Mouse (Mus musculus) brain, adult 2 months (tissue): ENCODE results near the gene Tcf3.

Source experiments
- DNase-seq: peaks from one replicate; pipeline ENCODE4 v3.0.0; 2011; ENCODE audit warnings: low read depth, low spot score

Gene Tcf3

DNA sequence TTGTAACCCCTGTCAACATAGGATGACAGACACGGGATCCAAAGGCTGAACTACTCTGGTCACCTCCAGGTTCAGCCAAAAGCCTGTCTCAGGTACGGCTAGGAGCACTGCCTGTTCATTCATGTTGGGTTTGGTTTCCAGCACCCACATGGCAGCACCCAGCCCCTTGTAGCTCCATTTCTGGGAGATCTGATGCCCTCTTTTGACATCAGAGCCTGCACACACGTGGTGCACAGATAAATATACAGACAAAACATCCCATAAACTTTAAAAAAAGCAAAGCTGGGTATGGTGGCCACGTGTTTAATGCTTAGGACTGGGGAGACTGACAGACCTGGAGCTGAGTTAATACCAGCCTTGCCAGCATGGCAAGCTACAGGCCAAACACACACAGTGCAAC lies 25.5 kb downstream of the Tcf3 start:
- no peak for DNase-seq

DNA sequence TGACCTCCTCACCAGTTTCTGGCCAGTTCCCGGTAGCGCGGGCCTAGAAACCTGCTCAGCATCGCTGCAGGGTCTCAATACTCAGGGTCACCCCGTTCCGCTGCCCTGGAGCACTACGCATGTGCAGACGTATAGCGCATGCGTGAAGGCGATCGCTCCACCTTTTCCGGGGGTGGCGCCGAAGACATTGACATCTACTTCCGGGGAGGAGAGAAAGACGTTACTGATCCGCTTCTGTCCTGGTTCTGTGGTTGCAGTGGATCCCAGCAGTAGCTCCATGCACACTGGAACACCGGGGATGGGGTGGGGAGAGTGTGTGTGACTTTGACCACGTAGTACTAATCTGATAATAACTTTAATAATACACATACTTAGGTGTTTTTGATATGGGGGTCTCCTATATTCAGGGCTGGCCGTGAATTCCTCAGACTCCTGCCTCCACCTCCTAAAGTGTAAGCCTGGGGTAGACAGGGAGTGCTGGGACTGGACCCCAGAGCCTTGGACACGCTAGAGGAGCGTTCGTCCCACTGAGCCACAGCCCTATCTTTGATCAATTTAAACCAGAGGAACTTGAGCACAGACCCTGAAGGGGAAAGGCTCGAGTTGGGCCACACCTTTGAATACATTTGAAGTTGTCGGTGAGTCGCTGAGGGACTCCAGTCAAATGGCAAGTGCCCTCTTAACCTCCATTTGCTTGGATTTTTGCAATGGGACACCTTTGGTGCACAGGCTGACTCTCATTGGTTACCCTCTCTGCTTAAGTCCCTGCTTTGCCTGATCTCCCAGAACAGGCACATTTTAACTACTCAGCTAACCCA lies 26.6 kb downstream of the Tcf3 start, which contains the start of gene Uqcr11:
Gene Uqcr11, minus strand, starts transcription at position 147 of the 818 bp plus-strand sequence.
- DNase-seq = peak; percentile 97

DNA sequence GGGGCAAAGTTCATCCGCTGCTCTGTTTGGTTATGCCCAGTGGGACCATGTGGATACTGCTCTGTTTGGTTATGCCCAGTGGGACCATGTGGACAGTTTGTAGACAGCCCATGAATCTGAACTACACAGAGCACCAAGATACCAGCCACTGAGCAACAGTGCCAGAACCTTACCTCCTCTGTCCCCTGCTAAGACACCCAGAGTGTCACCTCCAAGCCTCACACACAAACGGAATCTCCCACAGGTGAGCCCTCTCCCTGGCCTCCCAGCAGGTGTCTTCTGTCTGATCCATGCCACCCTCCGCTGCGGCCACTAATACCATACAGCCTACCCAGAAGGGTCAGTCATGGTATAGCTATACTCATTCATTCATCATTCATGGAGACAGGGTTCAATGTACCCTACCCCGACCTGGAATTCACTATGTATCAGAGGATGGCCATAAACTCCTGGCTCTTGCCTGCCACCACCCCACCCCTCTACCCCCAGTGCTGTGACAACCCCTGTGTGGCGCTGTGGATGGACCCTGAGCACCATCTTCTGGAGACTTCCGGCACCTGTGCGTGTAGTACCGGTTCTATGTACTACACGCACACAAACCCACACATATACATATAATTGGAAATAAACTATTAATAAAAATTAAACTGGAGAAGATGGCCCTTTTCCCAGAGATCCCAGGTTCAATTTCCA lies 27.8 kb downstream of the Tcf3 start:
- peak; percentile 38 for DNase-seq

DNA sequence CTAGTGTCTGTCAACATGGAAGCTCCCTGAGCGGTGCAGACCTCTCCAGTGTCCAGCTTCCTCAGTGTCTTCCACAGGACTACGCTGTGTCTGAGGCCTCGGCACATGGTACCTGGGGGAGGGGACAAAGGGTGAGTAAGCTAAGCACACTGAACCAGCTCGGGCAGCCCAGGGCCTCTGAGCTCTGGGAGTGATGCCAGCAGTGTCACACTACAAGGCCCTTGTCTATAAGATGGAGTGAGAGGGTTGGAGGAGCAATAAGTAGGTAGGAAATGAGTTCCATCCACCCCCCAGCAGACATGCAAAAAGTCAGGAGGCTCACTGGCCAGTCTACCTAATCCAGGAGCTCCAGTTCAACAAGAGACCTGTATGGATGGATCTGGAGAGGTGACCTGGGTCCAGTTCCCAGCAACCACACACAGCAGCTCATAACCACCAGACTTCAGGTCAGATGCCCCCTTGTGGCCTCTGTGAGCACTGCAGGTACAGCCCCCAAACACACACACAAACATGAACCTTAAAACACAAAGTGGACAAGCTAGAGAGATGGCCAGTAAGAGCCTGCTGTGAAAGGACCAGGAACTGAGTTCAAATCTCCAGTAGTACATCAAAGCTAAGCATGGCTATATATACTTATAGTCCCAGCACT lies 30.3 kb downstream of the Tcf3 start:
- no peak for DNase-seq

DNA sequence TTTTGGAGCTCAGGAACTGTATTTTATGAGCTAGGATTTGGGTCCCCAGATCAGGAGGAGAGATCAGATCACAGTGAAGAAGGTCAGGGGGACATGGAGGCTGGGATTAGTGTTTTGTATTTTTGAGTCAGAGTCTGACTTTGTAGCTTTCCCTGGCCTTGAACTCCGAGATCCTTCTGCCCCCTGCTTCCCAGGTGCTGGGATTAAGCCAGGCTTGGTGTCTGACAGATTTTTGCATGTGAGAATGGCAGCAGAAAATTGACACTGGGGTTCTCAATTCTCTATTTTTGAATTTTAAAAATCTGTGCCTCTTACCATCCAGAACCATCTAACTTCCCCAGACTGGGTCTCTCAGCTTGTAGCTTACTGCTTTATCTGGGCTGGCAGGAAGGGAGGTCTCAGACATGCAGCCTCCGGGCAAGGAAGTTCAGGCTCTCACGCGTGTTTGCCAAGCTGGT lies 32.7 kb downstream of the Tcf3 start:
- DNase-seq = no peak

DNA sequence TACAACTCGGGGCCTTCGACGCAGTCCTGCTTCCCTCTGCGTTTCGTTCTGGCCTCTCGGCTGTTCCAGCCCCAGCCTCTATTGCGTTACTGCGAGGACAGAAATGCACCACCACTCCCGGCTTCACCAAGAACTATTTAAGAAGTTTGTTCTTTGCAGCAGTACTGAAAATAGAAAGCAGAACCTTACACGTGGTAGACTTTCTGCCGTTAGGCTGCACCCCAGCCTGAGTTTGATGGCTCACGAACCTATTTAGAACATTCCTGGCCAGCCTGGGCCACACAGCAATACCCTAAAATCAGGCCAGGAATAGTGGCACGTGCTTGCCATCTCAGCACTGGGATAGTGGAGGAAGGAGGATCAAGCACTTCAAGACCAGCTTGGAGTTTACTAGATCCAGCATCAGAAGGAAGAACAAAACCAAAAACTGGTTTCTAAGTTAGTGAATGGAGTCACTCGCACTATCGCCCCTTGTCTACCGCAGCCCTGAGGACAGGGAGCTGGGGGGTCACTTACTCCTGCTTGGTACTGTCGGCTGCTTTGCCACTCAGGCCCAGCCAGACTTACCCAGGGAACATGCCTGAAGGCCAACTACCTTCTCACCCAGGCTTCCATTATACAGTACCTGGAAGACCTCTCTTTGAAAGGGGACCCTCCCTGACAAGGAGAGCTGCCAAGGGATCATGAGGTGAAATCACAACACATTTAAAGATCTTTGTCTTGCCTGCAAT lies 33.3 kb downstream of the Tcf3 start:
- DNase-seq = peak; percentile 45

DNA sequence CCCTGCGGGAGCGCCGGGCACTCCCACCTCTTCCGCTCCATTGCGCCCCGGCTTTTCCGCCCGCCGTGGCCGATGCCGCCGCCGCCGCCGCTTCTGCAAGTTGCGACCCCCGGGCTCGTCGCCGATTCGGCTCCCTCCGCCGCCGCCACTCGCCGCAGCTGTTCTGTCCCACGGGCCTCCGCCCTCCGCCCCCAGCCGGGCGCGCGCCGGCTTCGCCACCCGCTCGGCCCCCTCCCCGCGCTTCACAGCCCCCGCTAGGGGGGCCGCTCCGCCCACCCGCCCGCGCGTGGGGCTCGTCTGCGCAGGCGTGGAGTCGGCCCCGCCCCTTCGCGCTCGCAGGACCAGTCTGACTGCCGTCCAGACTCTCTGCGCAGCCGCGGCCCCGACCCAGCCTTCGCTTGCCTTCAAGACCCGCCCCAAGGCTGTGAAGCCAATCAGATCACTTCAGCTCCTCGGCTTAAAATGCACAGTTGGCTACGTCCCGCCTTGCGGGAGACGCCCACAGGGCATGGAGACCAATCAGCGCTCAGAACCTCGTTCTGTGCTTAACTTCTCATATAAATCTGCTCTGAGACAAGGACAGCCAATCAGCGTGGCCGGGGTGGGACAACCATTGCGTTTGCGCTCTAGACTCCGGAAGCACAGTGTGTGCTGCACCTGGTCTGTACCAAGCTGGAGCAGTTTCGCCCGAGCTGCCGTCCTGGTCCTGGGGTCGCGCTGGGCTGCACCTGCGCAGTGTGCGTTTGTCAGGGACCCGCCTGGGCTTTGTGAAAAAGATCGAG lies 34.1 kb downstream of the Tcf3 start, which contains the start of gene Mbd3:
Gene Mbd3, minus strand, starts transcription at position 360 of the 782 bp plus-strand sequence.
- peak; percentile 100 for DNase-seq

DNA sequence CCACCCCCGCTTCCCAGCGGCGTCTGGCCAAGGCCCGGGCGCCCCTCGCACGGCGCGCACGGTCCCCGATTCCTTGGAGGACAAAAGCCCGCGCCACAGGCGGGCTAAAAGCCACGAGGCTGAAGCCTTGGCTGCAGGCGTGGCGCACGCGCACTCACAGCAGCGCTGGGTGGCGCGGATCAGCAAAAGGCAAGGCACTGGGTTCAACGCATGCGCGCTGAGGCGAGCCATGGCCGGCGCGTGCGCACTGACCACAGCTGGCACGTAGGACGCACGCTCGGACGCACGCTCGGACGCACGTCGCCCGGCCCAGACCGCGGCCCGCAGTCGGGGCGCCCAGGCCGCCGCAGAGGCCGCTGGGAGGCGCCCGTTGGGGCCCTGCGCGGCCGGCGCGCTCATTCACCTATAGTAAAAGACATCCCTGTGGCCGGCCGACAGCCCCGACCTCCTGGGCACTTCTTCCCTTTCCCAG lies 34.7 kb downstream of the Tcf3 start:
- DNase-seq = peak; percentile 100

DNA sequence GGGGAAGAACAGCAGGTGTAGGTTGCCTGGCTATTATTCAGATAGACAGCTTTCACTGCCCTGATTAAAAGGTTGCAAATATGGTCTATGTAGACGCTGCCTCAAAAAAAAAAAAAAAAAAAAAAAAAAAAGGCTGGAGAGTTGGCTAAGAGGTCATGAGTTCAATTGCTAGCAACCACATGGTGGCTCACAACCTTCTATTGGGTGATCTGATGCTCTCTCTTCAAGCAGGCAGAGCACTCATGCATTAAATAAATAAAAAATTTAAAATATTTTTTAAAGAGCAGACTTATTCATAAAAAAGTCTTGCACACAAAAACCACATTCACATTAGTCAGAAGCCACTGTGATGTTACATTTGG lies 35.3 kb downstream of the Tcf3 start:
- no peak for DNase-seq

DNA sequence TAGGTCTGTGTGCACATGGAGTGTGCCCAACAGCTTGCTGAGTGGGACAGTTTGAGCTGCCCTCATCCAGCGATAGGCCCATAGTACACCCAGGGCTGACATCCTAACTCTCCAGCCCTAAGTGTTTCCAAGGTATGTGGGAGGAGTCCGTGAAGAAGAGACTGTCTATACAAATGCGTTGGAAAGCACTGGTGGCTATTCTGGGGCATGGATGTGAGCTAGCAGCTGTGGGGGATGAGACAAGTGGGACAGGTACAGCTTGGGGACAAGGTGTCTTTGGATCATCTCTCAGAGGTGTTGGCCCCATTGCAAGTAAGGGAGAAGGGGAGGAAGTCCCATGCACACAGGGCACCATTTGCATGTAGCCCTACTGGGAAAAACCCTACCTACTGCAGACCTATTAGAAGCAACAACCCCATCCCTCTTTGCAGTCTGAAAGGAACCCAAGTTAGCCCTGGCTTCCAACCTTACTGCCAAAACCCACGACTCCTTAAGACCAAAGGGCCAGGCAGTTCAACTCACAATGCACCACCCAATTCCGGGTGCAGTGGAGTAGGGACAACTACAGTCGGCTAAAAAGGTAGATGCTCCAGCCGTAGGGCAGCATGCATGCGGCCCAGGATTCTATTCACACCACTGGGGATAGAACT lies 35.8 kb downstream of the Tcf3 start:
- no peak for DNase-seq

DNA sequence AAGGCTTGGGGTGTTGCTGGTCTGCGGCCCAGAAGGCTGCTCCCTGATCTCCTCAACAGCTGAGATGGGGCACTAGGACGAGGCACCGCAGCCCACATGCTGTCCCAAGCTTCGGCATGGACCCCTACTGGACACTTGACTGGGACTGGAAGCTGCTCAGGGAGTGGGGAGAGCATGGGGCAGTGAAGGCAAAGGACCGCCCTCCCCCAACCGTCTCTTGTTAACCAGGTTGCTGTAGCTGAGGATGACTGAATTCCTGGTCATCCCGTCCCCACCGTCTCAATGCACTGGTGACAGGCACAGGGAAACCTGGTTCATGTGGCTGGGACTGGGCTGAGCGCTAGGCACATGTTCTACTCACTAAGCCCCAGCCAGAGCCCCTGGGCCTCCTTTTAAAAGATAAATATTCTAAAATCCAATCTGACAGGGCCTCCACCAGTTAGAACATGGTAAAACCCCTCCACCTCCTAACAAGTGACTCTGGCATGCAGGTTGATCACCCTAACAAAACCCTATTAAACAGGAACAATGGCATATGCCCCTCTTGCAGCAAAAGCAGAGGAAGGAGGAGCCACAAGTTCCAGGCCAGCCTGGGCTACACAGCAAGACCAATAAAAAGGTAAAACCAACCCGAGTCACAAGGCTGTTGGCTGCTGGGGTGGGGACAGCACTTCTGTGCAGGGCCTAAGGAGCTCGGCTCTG lies 36.5 kb downstream of the Tcf3 start:
- no peak for DNase-seq

DNA sequence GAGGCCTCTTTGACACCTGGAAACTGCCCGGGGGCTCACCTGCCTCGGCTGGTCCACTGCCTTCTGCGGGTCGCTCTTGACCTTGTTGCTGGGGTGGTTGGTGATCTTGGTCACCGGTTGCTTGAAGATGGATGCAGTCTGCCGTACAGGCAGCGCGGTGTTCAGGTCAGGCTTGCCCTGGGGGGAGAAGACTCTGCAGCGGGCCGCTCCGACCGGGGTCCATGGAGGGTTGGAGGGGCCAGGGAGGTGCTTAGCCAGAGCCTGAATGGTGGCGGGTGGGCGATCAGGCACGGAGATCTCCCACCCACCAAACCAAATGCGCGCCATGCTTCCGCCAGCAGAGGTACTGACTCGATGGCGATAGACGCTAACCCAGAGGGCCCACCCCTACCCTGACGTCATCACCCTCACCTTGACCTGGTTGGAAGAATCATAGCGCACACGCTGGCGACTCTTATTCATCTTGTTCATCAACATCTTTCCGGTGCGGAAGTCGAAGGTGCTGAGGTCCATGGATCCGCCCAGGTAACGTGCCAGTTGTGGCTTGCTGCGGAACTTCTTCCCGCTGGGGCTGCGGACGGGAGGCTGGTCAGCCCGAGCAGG lies 38.3 kb downstream of the Tcf3 start:
- no peak for DNase-seq

DNA sequence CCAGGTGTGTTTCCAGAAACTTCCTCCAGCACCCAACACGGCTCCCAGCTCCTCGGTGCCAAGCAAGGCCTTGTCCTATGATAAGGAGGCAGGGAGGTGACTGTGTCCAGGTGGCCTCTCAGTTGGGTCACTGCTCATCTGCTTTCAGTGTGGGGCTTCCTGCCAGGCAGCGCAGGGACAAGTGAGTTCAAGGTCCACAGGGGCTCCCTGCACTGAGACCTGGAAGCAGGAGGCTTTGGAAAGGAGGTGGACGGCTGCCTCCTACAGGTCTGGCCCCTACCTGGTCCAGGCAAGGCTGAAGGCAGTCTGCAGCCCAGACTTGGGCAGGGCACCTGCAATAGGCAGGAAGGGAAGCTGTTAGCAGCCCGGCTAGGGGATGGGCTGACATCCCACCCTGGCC lies 40.8 kb downstream of the Tcf3 start:
- no peak for DNase-seq

DNA sequence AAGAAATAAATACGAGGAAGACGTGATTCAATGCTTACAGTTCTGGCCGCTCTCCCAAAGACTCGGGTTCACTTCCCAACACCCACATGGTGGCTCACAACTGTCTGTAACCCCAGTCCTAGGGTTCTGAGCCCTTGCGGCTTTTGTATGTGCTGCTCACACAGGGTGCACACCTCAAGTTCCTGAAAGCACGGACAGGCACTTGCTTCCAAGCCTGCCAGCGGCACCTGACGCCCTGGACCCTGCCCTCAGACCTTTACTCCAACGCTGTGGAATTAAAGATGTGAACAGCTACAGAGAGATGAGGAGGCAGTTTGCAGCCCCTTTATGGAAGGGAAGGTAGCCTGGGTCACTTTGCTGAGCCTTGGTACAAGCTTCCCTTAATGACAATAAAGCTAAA lies 42.8 kb downstream of the Tcf3 start:
- DNase-seq = no peak

DNA sequence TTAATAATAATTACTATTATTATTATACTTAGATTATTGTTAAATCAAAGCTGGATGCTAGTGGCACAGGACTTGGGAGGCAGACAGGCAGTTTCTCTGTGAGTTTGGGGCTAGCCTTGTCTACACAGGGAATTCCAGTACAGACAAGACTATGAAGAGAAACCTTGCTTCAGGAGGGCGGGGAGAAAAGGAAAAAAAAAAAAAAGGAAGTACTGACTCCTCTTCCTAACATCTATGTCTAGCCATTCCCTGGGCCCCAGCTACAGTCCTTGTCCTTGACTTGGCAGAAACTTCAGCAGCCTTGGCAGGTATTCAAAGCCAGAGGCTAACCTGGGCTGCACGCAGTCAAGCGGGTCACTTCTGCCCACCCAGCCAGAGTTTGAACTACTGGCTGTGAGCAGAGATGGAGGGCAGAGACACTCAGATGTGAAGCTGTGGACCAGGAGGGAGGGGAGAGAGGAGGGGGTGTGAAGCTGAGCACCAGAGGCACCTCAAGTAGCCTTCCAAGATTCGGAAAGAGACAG lies 44.2 kb downstream of the Tcf3 start:
- DNase-seq = no peak

DNA sequence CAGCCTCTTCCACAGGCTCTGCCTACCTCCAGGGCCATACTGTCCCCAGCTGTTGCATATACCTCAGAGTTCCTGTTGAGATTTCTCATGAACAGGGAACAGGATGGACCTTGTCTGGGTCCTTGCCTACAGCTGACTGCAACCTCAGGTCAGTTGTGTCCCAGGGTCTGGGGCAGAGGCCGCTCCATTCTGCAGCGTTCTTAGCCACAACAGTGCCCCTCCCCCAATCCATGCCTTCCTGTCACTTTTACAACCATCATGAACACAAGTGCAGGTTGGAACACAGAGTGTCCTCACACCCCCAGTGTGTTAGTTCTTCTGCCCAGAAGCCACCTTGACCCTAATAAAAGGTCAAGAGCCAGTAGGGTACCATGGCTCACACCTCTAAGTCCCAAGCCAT lies 44.7 kb downstream of the Tcf3 start:
- no peak for DNase-seq

DNA sequence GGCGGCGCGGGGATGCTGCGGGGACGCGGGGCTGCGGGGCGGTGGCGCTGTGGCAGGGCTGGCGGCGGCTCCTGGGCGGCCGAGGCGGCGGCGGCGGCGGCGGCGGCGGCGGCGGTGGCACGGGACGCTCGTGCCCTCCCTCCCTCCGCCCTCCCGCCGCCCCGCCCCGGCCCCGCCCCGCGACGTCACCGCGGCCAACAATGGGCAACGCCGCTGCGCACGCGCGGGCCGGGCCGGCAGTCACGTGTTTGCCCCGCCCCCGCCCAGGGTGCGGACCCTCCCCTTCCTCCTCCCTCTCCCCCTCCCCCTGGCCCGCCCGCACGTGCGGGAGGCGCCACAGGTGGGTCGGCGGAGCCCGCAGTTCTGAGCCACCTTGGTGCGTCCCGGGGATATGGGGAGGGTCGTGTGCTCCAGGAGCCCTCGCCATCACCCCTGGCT lies 45.9 kb downstream of the Tcf3 start, which contains the start of gene Mex3d:
Gene Mex3d, minus strand, starts transcription at position 138 of the 438 bp plus-strand sequence.
- peak; percentile 91 for DNase-seq

DNA sequence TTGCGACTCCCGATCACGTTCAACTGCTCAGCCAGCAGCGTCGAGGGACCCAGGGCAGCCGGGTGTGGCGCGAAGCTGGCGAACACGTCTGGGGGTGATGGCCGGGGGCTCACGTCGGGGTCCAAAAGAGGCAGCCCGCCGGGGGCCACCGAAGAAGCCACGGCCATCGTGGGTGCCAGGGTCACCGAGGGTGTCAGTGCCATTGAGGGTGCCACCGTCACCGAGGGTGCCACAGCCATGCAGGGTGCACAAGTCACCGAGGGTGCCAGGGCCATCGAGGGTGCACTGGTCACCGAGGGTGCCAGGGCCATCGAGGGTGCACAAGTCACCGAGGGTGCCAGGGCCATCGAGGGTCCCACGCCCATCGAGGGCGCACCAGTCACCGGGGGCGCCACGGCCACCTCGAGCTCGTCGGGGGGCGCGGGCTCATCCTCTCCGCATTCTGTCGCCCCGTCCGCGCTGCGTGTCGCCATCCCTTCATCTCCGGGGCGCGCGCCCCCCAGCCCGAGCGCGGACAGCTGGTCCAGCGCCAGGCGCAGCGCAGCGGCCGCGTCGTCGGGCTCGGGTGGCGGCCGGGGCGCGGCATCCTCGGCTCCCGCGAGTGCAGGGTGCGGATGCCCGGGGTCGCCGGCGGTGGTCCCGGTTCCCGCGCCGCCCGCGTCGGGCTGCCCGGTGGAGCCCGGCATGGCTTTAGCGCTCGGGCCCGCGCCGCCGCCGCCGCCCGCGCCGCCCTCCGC lies 46.5 kb downstream of the Tcf3 start:
- no peak for DNase-seq
